Mouse (Mus musculus) left cerebral cortex, postnatal 25 days (tissue): Measurements from ENCODE around the gene Krtap8-1. TPM values are rescaled to one million over a fixed set of nuclear protein-coding genes. Genes with fewer than 3 reads are reported as not detected.

Experiments used
- DNase-seq, 2 experiments: peaks; one replicate each; pipeline ENCODE4 v3.0.0; 2022; ENCODE audit warnings: low spot score in 2 of 2, mixed read lengths in 1 of 2
- intact Hi-C: fragments of 180-260 bp; cut with DNase I; formaldehyde crosslinking; loops from one replicate; pipeline ENCODE4 v1.15.1; 2025
- total RNA-seq, 2 experiments: library from RNA; stranded (reverse); gene quantifications; 2 replicates each; pipeline ENCODE4 v1.2.3; 2021

The Krtap8-1 gene
- not detected for total RNA-seq

GRCm38 (mm10) chr16:89487852-89488251 lies at the start of gene Krtap8-1:
TSS of gene Krtap8-1 (minus strand) at chr16:89487952.
- intact Hi-C loops = no loop called here
- DNase-seq = no peak

GRCm38 (mm10) chr16:89537349-89537748 lies 49.6 kb upstream of the Krtap8-1 start:
- DNase-seq = no peak
- intact Hi-C loops = no loop called here

- intact Hi-C loops = loop anchor here (5.0 kb wide), 1 partner anchor 232 kb away; no protein-coding TSS in a partner anchor
- peak; percentile 17 to 35 for DNase-seq
Observed at GRCm38 (mm10) chr16:89530547-89530946, 42.8 kb upstream of the Krtap8-1 start.

GRCm38 (mm10) chr16:89529846-89530245 lies 42.1 kb upstream of the Krtap8-1 start:
- DNase-seq = no peak
- intact Hi-C loops = loop anchor here (5.0 kb wide), 1 partner anchor 232 kb away; no protein-coding TSS in a partner anchor

GRCm38 (mm10) chr16:89528380-89528779 lies 40.6 kb upstream of the Krtap8-1 start:
- intact Hi-C loops = no loop called here

GRCm38 (mm10) chr16:89520996-89521395 lies 33.2 kb upstream of the Krtap8-1 start:
- intact Hi-C loops = no loop called here
- DNase-seq = no peak

More at GRCm38 (mm10) chr16:89528380-89528779, 40.6 kb upstream of the Krtap8-1 start:
- DNase-seq = no peak

GRCm38 (mm10) chr16:89520555-89520954 lies 32.8 kb upstream of the Krtap8-1 start:
- intact Hi-C loops = no loop called here
- peak in 1 of 2 experiments; percentile 32 for DNase-seq

GRCm38 (mm10) chr16:89520091-89520490 lies 32.3 kb upstream of the Krtap8-1 start:
- DNase-seq = no peak
- intact Hi-C loops = no loop called here

- intact Hi-C loops = loop anchor here (10.0 kb wide), 1 partner anchor 1143 kb away; no protein-coding TSS in a partner anchor
Observed at GRCm38 (mm10) chr16:89517635-89518034, 29.9 kb upstream of the Krtap8-1 start.

GRCm38 (mm10) chr16:89513431-89513830 lies 25.7 kb upstream of the Krtap8-1 start:
- intact Hi-C loops = loop anchor here (10.0 kb wide), 1 partner anchor 1139 kb away; no protein-coding TSS in a partner anchor
- DNase-seq = no peak

More at GRCm38 (mm10) chr16:89517635-89518034, 29.9 kb upstream of the Krtap8-1 start:
- DNase-seq = peak in 1 of 2 experiments; percentile 40

GRCm38 (mm10) chr16:89508223-89508622 lies 20.5 kb upstream of the Krtap8-1 start, which contains the start of gene Krtap7-1:
TSS of gene Krtap7-1 (minus strand) at chr16:89508323.
- intact Hi-C loops = no loop called here
- DNase-seq = no peak

GRCm38 (mm10) chr16:89503571-89503970 lies 15.8 kb upstream of the Krtap8-1 start:
- no peak for DNase-seq
- intact Hi-C loops = no loop called here

- no peak for DNase-seq
- intact Hi-C loops = no loop called here
Observed at GRCm38 (mm10) chr16:89501870-89502269, 14.1 kb upstream of the Krtap8-1 start.

GRCm38 (mm10) chr16:89497002-89497401 lies 9.2 kb upstream of the Krtap8-1 start:
- peak in 1 of 2 experiments; percentile 72 for DNase-seq
- intact Hi-C loops = no loop called here

- DNase-seq = no peak
- intact Hi-C loops = no loop called here
Observed at GRCm38 (mm10) chr16:89495394-89496153, 7.8 kb upstream of the Krtap8-1 start.

GRCm38 (mm10) chr16:89477679-89478314 lies 10.0 kb downstream of the Krtap8-1 start:
- no peak for DNase-seq
- intact Hi-C loops = no loop called here

- intact Hi-C loops = no loop called here
- no peak for DNase-seq
Observed at GRCm38 (mm10) chr16:89461189-89461588, 26.6 kb downstream of the Krtap8-1 start.
